Mouse (Mus musculus) kidney, embryonic 15.5 days (tissue): ENCODE measurements around the gene Nwd2. TPM values are rescaled to one million over a fixed set of nuclear protein-coding genes. Genes with fewer than 3 reads are reported as not detected.

ENCODE experiments used
- ATAC-seq: fragments of 200-750 bp; cut with Nextera tagmentation; replicated peaks from 2 replicates; pipeline ENCODE4 v1.8.0; 2017; ENCODE audit warnings: moderate TSS enrichment; ENCODE audit not compliant: low FRiP score
- H3K27ac ChIP-seq: fragments of 300-500 bp; sonication (generic); 2 replicates; pipeline ENCODE4 v1.5.1; 2015; ENCODE audit warnings: mild to moderate bottlenecking, inconsistent platforms
- H3K27me3 ChIP-seq: fragments of 300-500 bp; sonication (generic); 2 replicates; pipeline ENCODE4 v1.6.1; 2015; ENCODE audit warnings: inconsistent platforms
- H3K36me3 ChIP-seq: fragments of 300-500 bp; sonication (generic); 2 replicates; pipeline ENCODE4 v1.6.1; 2015; ENCODE audit warnings: inconsistent platforms
- H3K4me1 ChIP-seq: fragments of 300-500 bp; sonication (generic); 2 replicates; pipeline ENCODE4 v1.6.1; 2015; ENCODE audit warnings: inconsistent platforms
- H3K4me2 ChIP-seq: fragments of 300-500 bp; sonication (generic); 2 replicates; pipeline ENCODE4 v1.6.1; 2015; ENCODE audit warnings: moderate library complexity, mild to moderate bottlenecking, inconsistent platforms
- H3K4me3 ChIP-seq: fragments of 300-500 bp; sonication (generic); replicated peaks from 2 replicates; pipeline ENCODE4 v1.5.1; 2015; ENCODE audit warnings: mild to moderate bottlenecking, inconsistent platforms
- H3K9ac ChIP-seq: fragments of 300-500 bp; sonication (generic); 2 replicates; pipeline ENCODE4 v1.6.1; 2015; ENCODE audit warnings: mild to moderate bottlenecking, inconsistent platforms
- H3K9me3 ChIP-seq: fragments of 300-500 bp; sonication (generic); replicated peaks from 2 replicates; pipeline ENCODE4 v1.6.1; 2016; ENCODE audit warnings: inconsistent platforms
- WGBS: fragments of 180-500 bp; shearing (Covaris S2); methylation state at CpG from one replicate; pipeline ENCODE4 v1.1.7; 2015; ENCODE audit warnings: mixed read lengths; 5-methylcytosine and 5-hydroxymethylcytosine counted together
- polyA plus RNA-seq: library from polyadenylated mRNA; unstranded; fragments of >200 nt; fragmentation: Nextera tagmentation; extraction: Ambion mirVana; gene quantifications from 2 replicates; pipeline ENCODE4 v1.2.1, GENCODE M21; 2015

The Nwd2 gene
- polyA plus RNA-seq, 1 experiment from 2014 or later = 0.23 TPM

- Histone ChIP-seq H3K36me3 (no peaks in the 10 kb centered on the region), H3K27me3 (no peaks in the 10 kb centered on the region), H3K4me1 (no peaks in the 10 kb centered on the region), H3K9me3 (no peaks in the 10 kb centered on the region), H3K4me2 (no peak overlapping the region), H3K4me3 (no peak overlapping the region), H3K9ac (no peak overlapping the region), H3K27ac (no peak overlapping the region)
- ATAC-seq = no peak
- 90% methylated on average over 5 of the region's 5 CpGs for WGBS
Observed at GRCm38 (mm10) chr5:63666884-63667283, 18.0 kb downstream of the Nwd2 start.

GRCm38 (mm10) chr5:63675934-63676333 lies 27.0 kb downstream of the Nwd2 start:
- no peak overlapping the region for H3K4me2 ChIP-seq
- peak overlapping the region; percentile 62 for H3K27ac ChIP-seq
- H3K9me3 ChIP-seq = no peaks in the 10 kb centered on the region
- no peak overlapping the region for H3K9ac ChIP-seq
- H3K4me1 ChIP-seq = no peaks in the 10 kb centered on the region
- no peak overlapping the region for H3K4me3 ChIP-seq
- H3K27me3 ChIP-seq = no peaks in the 10 kb centered on the region
- ATAC-seq = peak; percentile 54
- no peaks in the 10 kb centered on the region for H3K36me3 ChIP-seq
- 65% methylated on average over 2 of the region's 2 CpGs for WGBS

GRCm38 (mm10) chr5:63689084-63689483 lies 40.2 kb downstream of the Nwd2 start:
- ATAC-seq = no peak
- Histone ChIP-seq H3K9me3 (no peaks in the 10 kb centered on the region), H3K4me1 (no peaks in the 10 kb centered on the region), H3K9ac (no peak overlapping the region), H3K36me3 (no peaks in the 10 kb centered on the region), H3K27ac (no peak overlapping the region), H3K27me3 (no peaks in the 10 kb centered on the region), H3K4me3 (no peak overlapping the region), H3K4me2 (no peak overlapping the region)
- WGBS = 84% methylated on average over 1 of the region's 1 CpGs

- no peak overlapping the region for H3K9ac ChIP-seq
- no peak overlapping the region for H3K4me2 ChIP-seq
- no peak overlapping the region for H3K4me3 ChIP-seq
- no peak for ATAC-seq
- H3K36me3 ChIP-seq = no peaks in the 10 kb centered on the region
- no peaks in the 10 kb centered on the region for H3K9me3 ChIP-seq
- H3K4me1 ChIP-seq = no peaks in the 10 kb centered on the region
- no peaks in the 10 kb centered on the region for H3K27me3 ChIP-seq
- H3K27ac ChIP-seq = no peak overlapping the region
- WGBS = 89% methylated on average over 2 of the region's 2 CpGs
Observed at GRCm38 (mm10) chr5:63696784-63697183, 47.9 kb downstream of the Nwd2 start.

- Histone ChIP-seq H3K4me3 (no peak overlapping the region), H3K4me1 (no peaks in the 10 kb centered on the region), H3K27me3 (no peaks in the 10 kb centered on the region), H3K4me2 (no peak overlapping the region), H3K9me3 (no peaks in the 10 kb centered on the region), H3K36me3 (no peaks in the 10 kb centered on the region), H3K9ac (no peak overlapping the region), H3K27ac (no peak overlapping the region)
- ATAC-seq = no peak
- 66% methylated on average over 5 of the region's 5 CpGs for WGBS
Observed at GRCm38 (mm10) chr5:63697196-63697595, 48.3 kb downstream of the Nwd2 start.

- Histone ChIP-seq H3K4me2 (no peak overlapping the region), H3K27ac (no peak overlapping the region), H3K9me3 (no peaks in the 10 kb centered on the region), H3K9ac (no peak overlapping the region), H3K4me1 (no peaks in the 10 kb centered on the region), H3K4me3 (no peak overlapping the region), H3K27me3 (no peaks in the 10 kb centered on the region), H3K36me3 (no peaks in the 10 kb centered on the region)
- no peak for ATAC-seq
- 85% methylated on average over 3 of the region's 3 CpGs for WGBS
Observed at GRCm38 (mm10) chr5:63728955-63729354, 80.1 kb downstream of the Nwd2 start.

- Histone ChIP-seq H3K4me1 (0 out of 2 replicates have a peak, but pooled peaks cover 4% of the 10 kb centered on the region), H3K9ac (no peak overlapping the region), H3K4me2 (no peak overlapping the region), H3K9me3 (no peaks in the 10 kb centered on the region), H3K36me3 (no peaks in the 10 kb centered on the region), H3K27me3 (no peaks in the 10 kb centered on the region), H3K27ac (no peak overlapping the region), H3K4me3 (no peak overlapping the region)
- 39% methylated on average over 7 of the region's 7 CpGs for WGBS
- ATAC-seq = peak; percentile 73
Observed at GRCm38 (mm10) chr5:63735521-63735920, 86.6 kb downstream of the Nwd2 start.

- Histone ChIP-seq H3K4me2 (no peak overlapping the region), H3K27me3 (no peaks in the 10 kb centered on the region), H3K9ac (no peak overlapping the region), H3K27ac (no peak overlapping the region), H3K9me3 (no peaks in the 10 kb centered on the region), H3K36me3 (no peaks in the 10 kb centered on the region), H3K4me1 (no peaks in the 10 kb centered on the region), H3K4me3 (no peak overlapping the region)
- ATAC-seq = no peak
- 91% methylated on average over 2 of the region's 2 CpGs for WGBS
Observed at GRCm38 (mm10) chr5:63743426-63743825, 94.5 kb downstream of the Nwd2 start.

- 44% methylated on average over 2 of the region's 2 CpGs for WGBS
- H3K36me3 ChIP-seq = no peaks in the 10 kb centered on the region
Observed at GRCm38 (mm10) chr5:63748299-63748698, 99.4 kb downstream of the Nwd2 start.

GRCm38 (mm10) chr5:63748759-63749158 lies 99.9 kb downstream of the Nwd2 start:
- Histone ChIP-seq H3K9ac (no peak overlapping the region), H3K4me2 (no peak overlapping the region), H3K36me3 (no peaks in the 10 kb centered on the region), H3K27ac (no peak overlapping the region), H3K4me3 (no peak overlapping the region), H3K27me3 (no peaks in the 10 kb centered on the region), H3K9me3 (no peaks in the 10 kb centered on the region), H3K4me1 (no peaks in the 10 kb centered on the region)
- ATAC-seq = no peak
- WGBS = 77% methylated on average over 1 of the region's 1 CpGs

More at GRCm38 (mm10) chr5:63748299-63748698, 99.4 kb downstream of the Nwd2 start:
- Histone ChIP-seq H3K9me3 (no peaks in the 10 kb centered on the region), H3K27me3 (no peaks in the 10 kb centered on the region), H3K4me3 (no peak overlapping the region), H3K4me2 (no peak overlapping the region), H3K4me1 (no peaks in the 10 kb centered on the region), H3K27ac (no peak overlapping the region), H3K9ac (no peak overlapping the region)
- 0 out of 2 replicates have a peak, but pooled peaks have one; percentile 52 for ATAC-seq

GRCm38 (mm10) chr5:63755092-63755761 lies 106.3 kb downstream of the Nwd2 start:
- Histone ChIP-seq H3K4me3 (no peak overlapping the region), H3K4me2 (no peak overlapping the region), H3K9ac (no peak overlapping the region), H3K27me3 (no peaks in the 10 kb centered on the region), H3K9me3 (no peaks in the 10 kb centered on the region), H3K36me3 (no peaks in the 10 kb centered on the region), H3K4me1 (no peaks in the 10 kb centered on the region), H3K27ac (no peak overlapping the region)
- ATAC-seq = no peak; the same call in 1 of the 2 replicates
- 51% methylated on average over 5 of the region's 5 CpGs for WGBS

- no peaks in the 10 kb centered on the region for H3K36me3 ChIP-seq
- no peaks in the 10 kb centered on the region for H3K9me3 ChIP-seq
- no peaks in the 10 kb centered on the region for H3K4me1 ChIP-seq
- no peak overlapping the region for H3K9ac ChIP-seq
- 81% methylated on average over 3 of the region's 3 CpGs for WGBS
- H3K27ac ChIP-seq = no peak overlapping the region
- no peak for ATAC-seq
- no peak overlapping the region for H3K4me3 ChIP-seq
- H3K27me3 ChIP-seq = no peaks in the 10 kb centered on the region
- no peak overlapping the region for H3K4me2 ChIP-seq
Observed at GRCm38 (mm10) chr5:63755938-63756337, 107.0 kb downstream of the Nwd2 start.

GRCm38 (mm10) chr5:63765886-63766285 lies 117.0 kb downstream of the Nwd2 start:
- no peak overlapping the region for H3K4me3 ChIP-seq
- H3K9ac ChIP-seq = no peak overlapping the region
- H3K4me1 ChIP-seq = no peaks in the 10 kb centered on the region
- no peak overlapping the region for H3K27ac ChIP-seq
- no peak overlapping the region for H3K4me2 ChIP-seq
- H3K27me3 ChIP-seq = no peaks in the 10 kb centered on the region
- 95% methylated on average over 4 of the region's 4 CpGs for WGBS
- H3K36me3 ChIP-seq = no peaks in the 10 kb centered on the region
- no peaks in the 10 kb centered on the region for H3K9me3 ChIP-seq
- ATAC-seq = 0 out of 2 replicates have a peak, but pooled peaks have one; percentile 15
